Mouse (Mus musculus): Measurements from ENCODE around the gene Ccdc117. TPM values are rescaled to one million over a fixed set of nuclear protein-coding genes. Genes with fewer than 3 reads are reported as not detected.
"Not testable (repeated sequence)": the region's sequence is repeated elsewhere in the genome, so short reads cannot be mapped to it uniquely, and the experiment has no call there.

Gene Ccdc117
- polyA plus RNA-seq, 1 experiment from 2014 or later, result 27.1 TPM

GRCm38 (mm10) chr11:5551931-5552330 lies 9.9 kb upstream of the Ccdc117 start:
- no peaks in the 10 kb centered on the region for H3K27me3 ChIP-seq
- H3K9ac ChIP-seq, result no peak overlapping the region
- H3K4me1 ChIP-seq, result no peaks in the 10 kb centered on the region
- no peak for ATAC-seq (ENCODE audit: low FRiP score)
- no peaks in the 10 kb centered on the region for H3K36me3 ChIP-seq (replicated peaks)
- H3K4me2 ChIP-seq, result no peak overlapping the region
- WGBS, result 66% methylated on average over 1 of the region's 1 CpGs
- H3K9me3 ChIP-seq, result no peaks in the 10 kb centered on the region
- H3K4me3 ChIP-seq (replicated peaks), result no peak overlapping the region
- no peak overlapping the region for H3K27ac ChIP-seq

GRCm38 (mm10) chr11:5551430-5551829 lies 9.4 kb upstream of the Ccdc117 start:
- H3K9me3 ChIP-seq, result no peaks in the 10 kb centered on the region
- H3K27ac ChIP-seq, result no peak overlapping the region
- WGBS, result 86% methylated on average over 5 of the region's 5 CpGs
- no peak overlapping the region for H3K4me3 ChIP-seq (replicated peaks)
- H3K4me1 ChIP-seq, result no peaks in the 10 kb centered on the region
- H3K9ac ChIP-seq, result no peak overlapping the region
- no peak overlapping the region for H3K4me2 ChIP-seq
- no peak for ATAC-seq (ENCODE audit: low FRiP score)
- no peaks in the 10 kb centered on the region for H3K27me3 ChIP-seq
- H3K36me3 ChIP-seq (replicated peaks), result no peaks in the 10 kb centered on the region

GRCm38 (mm10) chr11:5546693-5547092 lies 4.7 kb upstream of the Ccdc117 start:
- 88% methylated on average over 3 of the region's 3 CpGs for WGBS
- Histone ChIP-seq H3K4me3 (replicated peaks) (no peak overlapping the region), H3K4me1 (no peaks in the 10 kb centered on the region), H3K9ac (no peak overlapping the region), H3K36me3 (replicated peaks) (no peaks in the 10 kb centered on the region), H3K9me3 (no peaks in the 10 kb centered on the region), H3K27me3 (no peaks in the 10 kb centered on the region), H3K27ac (no peak overlapping the region), H3K4me2 (no peak overlapping the region)
- ATAC-seq (ENCODE audit: low FRiP score), result no peak

- no peaks in the 10 kb centered on the region for H3K27me3 ChIP-seq
- ATAC-seq (ENCODE audit: low FRiP score), result no peak
- H3K9ac ChIP-seq, result no peak overlapping the region
- 79% methylated on average over 4 of the region's 4 CpGs for WGBS
- H3K36me3 ChIP-seq (replicated peaks), result no peaks in the 10 kb centered on the region
- no peaks in the 10 kb centered on the region for H3K9me3 ChIP-seq
- H3K27ac ChIP-seq, result no peak overlapping the region
- no peak overlapping the region for H3K4me3 ChIP-seq (replicated peaks)
- peaks cover 10% of the 10 kb centered on the region for H3K4me1 ChIP-seq
- no peak overlapping the region for H3K4me2 ChIP-seq
Measured at GRCm38 (mm10) chr11:5545457-5545856, 3.5 kb upstream of the Ccdc117 start.

GRCm38 (mm10) chr11:5544709-5545108 lies 2.7 kb upstream of the Ccdc117 start:
- H3K4me1 ChIP-seq, result peaks cover 13% of the 10 kb centered on the region
- H3K27ac ChIP-seq, result not testable (repeated sequence)

GRCm38 (mm10) chr11:5543281-5543680 lies 1.3 kb upstream of the Ccdc117 start:
- H3K4me2 ChIP-seq, result no peak overlapping the region
- no peak overlapping the region for H3K4me3 ChIP-seq (replicated peaks)
- ATAC-seq (ENCODE audit: low FRiP score), result no peak
- peaks cover 22% of the 10 kb centered on the region for H3K4me1 ChIP-seq
- no peaks in the 10 kb centered on the region for H3K9me3 ChIP-seq
- H3K27ac ChIP-seq, result no peak overlapping the region
- H3K9ac ChIP-seq, result no peak overlapping the region
- H3K27me3 ChIP-seq, result no peaks in the 10 kb centered on the region
- H3K36me3 ChIP-seq (replicated peaks), result peaks cover 12% of the 10 kb centered on the region; the same call in 1 of the 2 replicates
- 84% methylated on average over 1 of the region's 1 CpGs for WGBS

More at GRCm38 (mm10) chr11:5544709-5545108, 2.7 kb upstream of the Ccdc117 start:
- WGBS, result 67% methylated on average over 1 of the region's 1 CpGs
- H3K4me2 ChIP-seq; H3K27me3 ChIP-seq; H3K4me3 ChIP-seq (replicated peaks); H3K9ac ChIP-seq; ATAC-seq (ENCODE audit: low FRiP score); H3K9me3 ChIP-seq; H3K36me3 ChIP-seq (replicated peaks): not testable (repeated sequence)

GRCm38 (mm10) chr11:5542482-5543185 lies 647 bp upstream of the Ccdc117 start:
- WGBS, result 54% methylated on average over 5 of the region's 5 CpGs
- no peak overlapping the region for H3K9ac ChIP-seq

GRCm38 (mm10) chr11:5541230-5541798 lies 673 bp downstream of the Ccdc117 start:
- peaks cover 16% of the 10 kb centered on the region; the same call in 1 of the 2 replicates for H3K36me3 ChIP-seq (replicated peaks)
- no peaks in the 10 kb centered on the region for H3K9me3 ChIP-seq
- H3K4me1 ChIP-seq, result peaks cover 23% of the 10 kb centered on the region
- no peaks in the 10 kb centered on the region for H3K27me3 ChIP-seq
- peak overlapping the region; percentile 81 for H3K4me2 ChIP-seq
- 4% methylated on average over 28 of the region's 28 CpGs for WGBS
- peak overlapping the region; percentile 65; the same call in 1 of the 2 replicates for H3K27ac ChIP-seq
- ATAC-seq (ENCODE audit: low FRiP score), result peak; percentile 7; the same call in 1 of the 2 replicates
- peak overlapping the region; percentile 75 for H3K4me3 ChIP-seq (replicated peaks)
- H3K9ac ChIP-seq, result peak overlapping the region; percentile 78

More at GRCm38 (mm10) chr11:5542482-5543185, 647 bp upstream of the Ccdc117 start:
- H3K4me1 ChIP-seq, result peaks cover 23% of the 10 kb centered on the region
- peak overlapping the region; percentile 81 for H3K4me2 ChIP-seq
- no peaks in the 10 kb centered on the region for H3K27me3 ChIP-seq
- no peaks in the 10 kb centered on the region for H3K9me3 ChIP-seq
- peak overlapping the region; percentile 75 for H3K4me3 ChIP-seq (replicated peaks)
- no peak for ATAC-seq (ENCODE audit: low FRiP score)
- H3K36me3 ChIP-seq (replicated peaks), result peaks cover 16% of the 10 kb centered on the region; the same call in 1 of the 2 replicates
- no peak overlapping the region for H3K27ac ChIP-seq

- Histone ChIP-seq H3K4me1 (peaks cover 23% of the 10 kb centered on the region), H3K27me3 (no peaks in the 10 kb centered on the region), H3K9ac (no peak overlapping the region), H3K9me3 (no peaks in the 10 kb centered on the region), H3K4me3 (replicated peaks) (peak overlapping the region; percentile 75), H3K4me2 (peak overlapping the region; percentile 81), H3K27ac (no peak overlapping the region), H3K36me3 (replicated peaks) (peaks cover 16% of the 10 kb centered on the region; the same call in 1 of the 2 replicates)
- WGBS, result 37% methylated on average over 4 of the region's 4 CpGs
- no peak for ATAC-seq (ENCODE audit: low FRiP score)
Measured at GRCm38 (mm10) chr11:5540331-5540730, 1.7 kb downstream of the Ccdc117 start.

GRCm38 (mm10) chr11:5537454-5537853 lies 4.5 kb downstream of the Ccdc117 start:
- H3K9ac ChIP-seq; H3K4me3 ChIP-seq (replicated peaks); ATAC-seq (ENCODE audit: low FRiP score); H3K27ac ChIP-seq; H3K9me3 ChIP-seq; H3K4me2 ChIP-seq; H3K27me3 ChIP-seq: not testable (repeated sequence)
- H3K4me1 ChIP-seq, result peaks cover 23% of the 10 kb centered on the region
- H3K36me3 ChIP-seq (replicated peaks), result peaks cover 43% of the 10 kb centered on the region
- 92% methylated on average over 4 of the region's 4 CpGs for WGBS

- Histone ChIP-seq H3K27me3 (no peaks in the 10 kb centered on the region), H3K9ac (no peak overlapping the region), H3K27ac (no peak overlapping the region), H3K4me3 (replicated peaks) (no peak overlapping the region), H3K36me3 (replicated peaks) (peaks cover 71% of the 10 kb centered on the region), H3K4me1 (no peaks in the 10 kb centered on the region), H3K9me3 (no peaks in the 10 kb centered on the region), H3K4me2 (no peak overlapping the region)
- ATAC-seq (ENCODE audit: low FRiP score), result no peak
- WGBS, result 83% methylated on average over 5 of the region's 5 CpGs
Measured at GRCm38 (mm10) chr11:5533108-5533507, 8.9 kb downstream of the Ccdc117 start.

- H3K4me3 ChIP-seq (replicated peaks), result no peak overlapping the region
- H3K9me3 ChIP-seq, result no peaks in the 10 kb centered on the region
- H3K36me3 ChIP-seq (replicated peaks), result peaks cover 90% of the 10 kb centered on the region
- 67% methylated on average over 6 of the region's 6 CpGs for WGBS
- no peak overlapping the region for H3K27ac ChIP-seq
- no peak overlapping the region for H3K4me2 ChIP-seq
- no peak for ATAC-seq (ENCODE audit: low FRiP score)
- H3K4me1 ChIP-seq, result no peaks in the 10 kb centered on the region
- H3K9ac ChIP-seq, result no peak overlapping the region
- H3K27me3 ChIP-seq, result no peaks in the 10 kb centered on the region
Measured at GRCm38 (mm10) chr11:5530717-5531116, 11.3 kb downstream of the Ccdc117 start.

GRCm38 (mm10) chr11:5530172-5530571 lies 11.8 kb downstream of the Ccdc117 start:
- Histone ChIP-seq H3K36me3 (replicated peaks) (peaks cover 94% of the 10 kb centered on the region), H3K4me1 (no peaks in the 10 kb centered on the region), H3K27me3 (no peaks in the 10 kb centered on the region), H3K4me2 (no peak overlapping the region), H3K4me3 (replicated peaks) (no peak overlapping the region), H3K9ac (no peak overlapping the region), H3K27ac (no peak overlapping the region), H3K9me3 (no peaks in the 10 kb centered on the region)
- 72% methylated on average over 5 of the region's 5 CpGs for WGBS
- ATAC-seq (ENCODE audit: low FRiP score), result no peak
